Mouse (Mus musculus) layer of hippocampus, adult 11-12 months (tissue): ENCODE measurements around the gene Mrln.
A peak's percentile ranks its signal among the peaks of the same experiment; 100 is the strongest.
"Not testable (repeated sequence)": the region's sequence is repeated elsewhere in the genome, so short reads cannot be mapped to it uniquely, and the experiment has no call there.

Experiments
- DNase-seq: peaks from one replicate; pipeline ENCODE4 v3.0.0; 2022; ENCODE audit warnings: low spot score

Mrln gene

DNA sequence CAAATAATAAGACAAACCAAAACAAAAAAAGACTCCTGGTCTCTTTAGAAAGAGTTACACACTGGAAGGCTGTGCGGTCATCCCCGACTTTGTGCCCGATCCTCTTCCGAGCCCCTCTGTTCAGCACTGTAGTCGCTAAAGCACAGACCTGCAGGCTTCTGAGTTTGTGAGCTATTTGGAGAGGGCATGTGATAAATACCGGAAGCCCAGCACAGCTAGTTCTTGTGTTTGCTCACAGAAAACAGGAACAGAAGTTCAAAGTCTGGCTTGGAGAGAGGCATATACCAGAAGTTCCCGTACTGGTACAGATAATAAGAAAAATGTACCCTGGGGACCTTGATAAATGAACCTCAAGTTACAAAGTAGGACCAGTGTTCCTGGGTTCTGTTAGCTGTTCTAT, 9.2 kb upstream of the Mrln start:
- no peak for DNase-seq

- DNase-seq: no peak
Observed at GRCm38 (mm10) chr10:70195786-70196185, 8.7 kb upstream of the Mrln start.

- no peak for DNase-seq
Observed at GRCm38 (mm10) chr10:70196666-70197065, 7.8 kb upstream of the Mrln start.

DNA sequence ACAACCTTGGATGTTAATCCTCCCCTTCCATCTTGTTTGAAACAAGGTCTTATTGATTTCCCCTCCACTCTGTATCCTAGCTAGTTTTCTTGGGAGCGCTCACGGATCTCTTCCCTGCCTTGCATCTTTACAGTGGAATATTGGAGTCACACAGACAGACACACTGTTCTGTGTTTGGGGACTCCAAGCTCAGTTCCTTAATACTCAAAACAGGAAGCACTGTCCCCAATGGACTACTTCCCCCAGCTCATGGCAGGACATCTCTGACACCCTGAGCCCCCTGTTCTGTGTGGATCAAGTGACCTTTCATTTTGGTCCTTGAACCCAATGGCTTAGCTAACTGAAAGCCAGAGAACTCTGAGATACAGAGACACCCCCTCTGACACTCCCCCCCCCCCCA, 6.9 kb upstream of the Mrln start:
- DNase-seq: no peak

GRCm38 (mm10) chr10:70198012-70198411, 6.5 kb upstream of the Mrln start:
- no peak for DNase-seq

- DNase-seq: no peak
Observed at GRCm38 (mm10) chr10:70198951-70199463, 5.5 kb upstream of the Mrln start.

- no peak for DNase-seq
Observed at GRCm38 (mm10) chr10:70199466-70200210, 4.8 kb upstream of the Mrln start.

- no peak for DNase-seq
Observed at GRCm38 (mm10) chr10:70200889-70201500, 3.5 kb upstream of the Mrln start.

GRCm38 (mm10) chr10:70211281-70211680, 6.8 kb downstream of the Mrln start:
- no peak for DNase-seq

DNA sequence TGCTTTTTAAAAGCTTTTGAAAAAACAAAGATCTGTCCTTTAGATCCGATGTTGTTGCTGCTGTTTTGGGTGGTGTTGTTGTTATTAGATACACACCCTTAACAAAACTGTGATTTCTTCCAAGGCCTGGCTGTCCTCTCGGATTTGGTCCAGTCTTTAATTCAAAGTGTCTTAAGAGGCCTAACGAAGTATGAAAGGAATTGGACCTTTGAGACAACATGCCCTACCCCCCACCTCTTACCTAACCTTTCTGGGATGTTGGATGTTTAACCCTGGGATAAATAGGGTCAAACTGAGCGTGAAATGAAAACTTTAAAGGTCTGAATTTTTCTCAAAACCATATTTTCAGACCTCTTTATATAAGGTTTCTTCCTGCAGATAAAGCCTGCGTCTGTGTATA, 16.5 kb downstream of the Mrln start:
- no peak for DNase-seq

GRCm38 (mm10) chr10:70222231-70222630, 17.8 kb downstream of the Mrln start:
- not testable (repeated sequence) for DNase-seq

GRCm38 (mm10) chr10:70224571-70224970, 20.1 kb downstream of the Mrln start:
- no peak for DNase-seq

GRCm38 (mm10) chr10:70225760-70226159, 21.3 kb downstream of the Mrln start:
- DNase-seq: no peak

DNA sequence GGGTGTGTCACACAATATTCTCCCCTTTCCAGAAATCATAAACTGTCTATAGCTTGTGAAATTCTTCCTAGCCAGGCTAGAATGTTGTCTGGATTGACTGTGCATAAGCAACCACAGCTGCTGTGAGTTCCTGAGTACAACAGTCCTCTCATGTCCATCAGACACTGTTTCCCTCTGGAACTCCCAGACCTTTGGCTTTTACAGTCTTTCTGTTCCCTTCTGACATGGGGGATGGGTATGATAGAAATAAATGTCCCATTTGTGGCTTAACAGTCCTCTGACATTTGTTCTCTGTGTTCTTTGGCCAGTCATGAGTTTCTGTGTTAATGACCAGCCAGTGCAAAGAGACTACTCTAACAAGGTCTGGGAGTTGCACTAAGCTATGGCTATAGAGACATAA, 22.1 kb downstream of the Mrln start:
- no peak for DNase-seq

DNA sequence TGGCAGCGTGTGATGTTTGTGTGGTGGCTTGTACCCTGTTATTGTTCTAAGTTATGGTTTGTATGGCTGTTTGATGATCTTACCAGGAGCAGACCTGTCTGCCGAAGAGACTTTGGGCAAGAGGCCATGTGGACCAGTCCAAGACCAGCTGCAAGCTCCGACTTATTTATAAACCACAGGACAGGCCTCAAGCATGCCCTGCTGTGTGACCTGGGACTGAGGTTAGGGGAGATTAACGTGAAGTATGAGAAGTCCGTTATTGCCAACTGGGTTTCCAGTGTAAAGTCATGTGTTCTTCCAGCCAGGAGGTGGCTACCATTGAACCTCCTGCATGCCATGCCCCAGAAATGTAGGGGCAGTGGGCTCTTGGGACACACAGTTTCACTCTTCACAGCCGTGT, 25.9 kb downstream of the Mrln start:
- DNase-seq: no peak

DNA sequence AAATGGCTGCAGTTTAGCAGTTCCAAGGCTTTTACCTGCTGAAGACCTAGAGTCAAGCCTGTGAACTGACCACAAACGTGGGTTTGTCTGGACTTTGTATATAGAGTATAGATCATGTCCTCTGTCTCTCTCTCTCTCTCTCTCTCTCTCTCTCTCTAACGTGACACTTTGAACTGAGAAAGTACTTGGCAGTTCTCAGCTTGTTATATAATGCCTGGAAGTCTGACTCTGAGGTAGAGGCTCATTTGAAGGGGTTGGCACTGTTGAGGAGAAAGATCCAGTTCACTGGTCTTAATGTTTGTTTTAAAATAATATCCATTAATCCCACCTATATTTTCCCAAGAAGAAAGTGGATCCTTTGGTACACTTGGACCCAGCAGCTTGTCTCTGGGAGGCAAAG, 33.5 kb downstream of the Mrln start:
- no peak for DNase-seq

DNA sequence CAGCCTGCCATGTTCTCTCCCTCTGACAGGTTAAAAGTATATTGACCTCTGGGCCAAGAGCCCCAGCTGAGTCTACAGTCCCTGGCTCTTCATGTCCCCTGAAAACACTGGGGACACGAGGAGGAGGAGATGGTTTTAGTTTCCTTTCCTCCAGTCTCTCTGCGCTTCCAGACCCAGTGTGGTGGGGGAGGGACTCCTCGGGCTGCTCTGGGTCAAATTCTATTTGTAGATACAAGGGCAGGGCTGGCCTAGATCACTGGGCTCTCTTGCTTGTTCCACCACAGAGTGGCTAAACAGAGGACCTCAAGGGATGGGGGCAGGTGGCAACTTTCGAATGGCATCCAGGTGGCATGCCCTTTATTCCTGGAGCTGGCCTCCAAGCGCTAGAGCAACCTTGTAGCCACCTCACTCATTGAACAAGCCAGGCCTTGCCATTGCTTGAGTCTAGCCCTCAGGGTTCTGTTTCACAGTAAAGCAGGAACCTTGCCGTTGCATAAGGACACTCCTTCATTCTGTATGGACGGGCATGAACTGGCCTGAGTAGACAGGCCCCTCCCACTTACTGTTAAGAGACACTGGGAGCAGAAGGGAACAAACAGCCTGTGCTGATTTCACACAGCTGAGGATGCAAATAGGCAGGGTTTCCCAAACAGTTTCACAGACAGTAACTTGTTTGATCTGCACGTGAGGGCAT, 38.4 kb downstream of the Mrln start:
- DNase-seq: no peak

DNA sequence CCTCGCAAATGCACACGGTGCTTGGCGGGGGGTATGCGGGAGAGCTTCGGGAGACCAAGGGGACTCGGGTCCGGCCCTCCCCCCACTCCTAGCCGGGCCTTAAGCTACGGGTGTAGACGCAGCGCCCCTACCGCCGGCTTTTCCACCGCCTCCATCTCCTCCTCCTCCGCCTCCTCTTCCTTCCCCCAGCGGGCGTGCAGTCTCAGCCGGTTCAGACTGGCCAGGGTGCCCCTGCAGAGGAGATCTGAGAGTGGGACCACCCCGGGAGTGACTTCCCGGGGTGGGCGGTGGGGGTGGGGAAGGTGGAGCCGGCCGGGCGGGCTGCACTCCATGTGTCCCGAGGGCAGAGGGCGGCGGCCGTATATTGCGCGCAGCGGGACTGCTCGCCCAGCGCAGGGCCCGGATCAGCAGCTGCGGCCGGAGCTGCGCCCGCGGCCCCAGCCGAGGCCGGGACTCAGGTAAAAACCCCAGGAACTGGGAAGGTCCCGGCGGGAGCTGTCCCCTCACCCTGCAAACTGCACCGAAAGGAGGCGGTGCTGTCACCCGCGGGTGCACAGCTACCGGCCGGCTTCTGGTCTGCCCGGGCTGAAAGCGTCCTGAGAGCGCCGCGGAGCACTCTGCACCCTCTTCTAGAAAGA, 40.6 kb downstream of the Mrln start, which contains the start of gene Slc16a9:
Gene Slc16a9, plus strand, starts transcription at position 180 of the 638 bp plus-strand sequence.
- peak; percentile 23 for DNase-seq

GRCm38 (mm10) chr10:70245559-70245945, 41.1 kb downstream of the Mrln start:
- no peak for DNase-seq

DNA sequence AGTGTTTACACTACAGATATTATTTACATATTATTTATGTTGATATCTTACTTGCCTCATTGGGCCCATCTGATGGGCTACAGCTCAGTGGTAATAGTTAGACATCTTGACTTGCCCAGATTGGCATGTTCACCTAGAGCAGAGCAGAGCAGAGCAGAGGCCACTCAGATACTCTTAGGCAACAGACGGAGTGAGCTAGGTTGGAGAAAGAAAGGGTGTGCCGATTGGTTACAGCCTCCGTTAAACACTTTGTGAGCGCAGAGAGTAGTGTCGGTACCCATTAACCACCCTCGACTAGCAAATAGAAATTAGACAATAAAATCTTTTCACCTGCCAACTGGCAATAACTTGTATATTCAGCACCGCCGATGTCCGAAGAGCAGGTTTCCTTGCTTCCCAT, 41.6 kb downstream of the Mrln start:
- DNase-seq: no peak

DNA sequence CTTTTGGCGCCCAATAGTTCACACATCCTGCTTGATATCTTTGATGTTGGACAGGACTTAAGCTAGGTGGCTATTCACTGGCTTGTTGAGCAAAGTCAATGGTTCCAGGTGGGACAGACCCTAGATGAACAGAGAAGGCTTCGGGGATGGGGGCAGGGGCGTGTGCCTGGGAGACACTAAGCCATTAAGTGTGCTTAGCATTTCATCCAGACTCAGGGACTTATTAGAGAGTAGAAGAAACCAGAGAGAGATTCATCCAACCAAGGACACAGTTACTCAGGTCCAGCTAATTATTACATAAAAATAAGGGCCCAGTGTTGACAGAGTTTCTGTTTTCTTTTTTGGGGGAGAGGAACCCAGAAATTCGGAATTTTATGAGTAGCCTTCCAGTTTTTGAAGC, 45.9 kb downstream of the Mrln start:
- DNase-seq: no peak

DNA sequence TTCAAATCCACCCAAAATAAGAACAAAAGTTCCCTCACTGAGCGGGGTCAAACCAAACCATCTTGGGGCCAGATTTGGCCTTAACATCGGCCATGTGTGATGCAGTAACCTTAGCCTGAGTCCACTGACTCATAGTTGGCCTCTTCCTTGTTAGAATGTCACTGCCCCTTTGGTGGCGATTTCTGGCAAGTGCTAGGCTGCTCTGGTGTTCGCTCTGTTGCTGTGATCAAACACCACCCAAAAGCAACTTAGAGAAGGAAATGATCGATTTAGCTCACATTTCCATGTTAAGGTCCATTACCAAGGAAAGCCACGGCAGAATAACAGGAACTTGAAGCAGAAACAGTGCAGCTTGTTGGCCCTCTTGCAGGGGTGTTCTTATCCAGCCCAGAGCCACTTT, 46.3 kb downstream of the Mrln start:
- no peak for DNase-seq

GRCm38 (mm10) chr10:70254666-70255065, 50.2 kb downstream of the Mrln start:
- no peak for DNase-seq
